Mouse (Mus musculus) yolk sac, embryonic 10.5 days (tissue): ENCODE measurements around the gene Arhgap19.
A peak's percentile ranks its signal among the peaks of the same experiment; 100 is the strongest.

ENCODE experiments used
- DNase-seq: peaks from one replicate; pipeline ENCODE4 v3.0.0-alpha.2; 2017; ENCODE audit warnings: low spot score

Arhgap19 gene

GRCm38 (mm10) chr19:41738429-41738805 is 63.4 kb downstream of the Arhgap19 start:
- DNase-seq, result no peak

- no peak for DNase-seq
Observed at GRCm38 (mm10) chr19:41737657-41738428, 64.0 kb downstream of the Arhgap19 start.

GRCm38 (mm10) chr19:41734685-41735084 is 67.2 kb downstream of the Arhgap19 start:
- no peak for DNase-seq

GRCm38 (mm10) chr19:41725491-41725890 is 76.4 kb downstream of the Arhgap19 start:
- DNase-seq, result no peak

GRCm38 (mm10) chr19:41724831-41725470 is 76.9 kb downstream of the Arhgap19 start:
- DNase-seq, result peak; percentile 16

GRCm38 (mm10) chr19:41723337-41723736 is 78.5 kb downstream of the Arhgap19 start:
- no peak for DNase-seq

- no peak for DNase-seq
Observed at GRCm38 (mm10) chr19:41719436-41719835, 82.4 kb downstream of the Arhgap19 start.
